ENCODE assay signal across 9 mouse cellular contexts in genomic region chr2:154567766-154568165, GRCm38 (mm10). TPM values are rescaled to one million over a fixed set of nuclear protein-coding genes. Genes with fewer than 3 reads are reported as not detected.
DNase-seq lines count a peak whose midpoint lies in the region; ATAC-seq and TF ChIP-seq lines count a peak whose summit lies in the region.
"Had no signal": no experiment of that assay in that cellular context is flagged by ENCODE, and none has a peak within 500 bp of the region (broad histone marks: within the 10 kb centered on the region; RNA-seq: fewer than 3 reads in every experiment).

No protein-coding gene starts in this region.

- TF ChIP-seq CTCF in heart, adult 2 months (IDR thresholded peaks at IDR 0.05): no peak
- TF ChIP-seq CTCF in embryonic fibroblast, embryonic 13.5 days (IDR thresholded peaks at IDR 0.05; ENCODE audit: borderline replicate concordance, insufficient read depth, low read length): no peak

- intact Hi-C loops in heart, adult 2 months (cut with DNase I): no loop called here

- H3K9ac ChIP-seq in heart, embryonic 16.5 days (ENCODE audit: low read length): 0 out of 2 replicates have a peak overlapping the region, but pooled peaks have one; percentile 79
- no peak overlapping the region for H3K9ac ChIP-seq in heart, adult 2 months (ENCODE audit: low read depth, low read length)
- peak overlapping the region; percentile 84; the same call in 1 of the 2 replicates for H3K9ac ChIP-seq in limb, embryonic 13.5 days
- no peak overlapping the region for H3K9ac ChIP-seq in midbrain, embryonic 15.5 days

- 64% methylated on average over 2 of the region's 2 CpGs for WGBS in heart, embryonic 16.5 days
- WGBS in heart, adult 2 months: 49% methylated on average over 2 of the region's 2 CpGs
- WGBS in limb, embryonic 13.5 days: 76% methylated on average over 2 of the region's 2 CpGs
- WGBS in midbrain, embryonic 15.5 days: 59% methylated on average over 2 of the region's 2 CpGs

- H3K79me2 ChIP-seq in heart, adult 2 months (replicated peaks; ENCODE audit: control insufficient read depth, insufficient read depth, low read length): no peaks in the 10 kb centered on the region

- DNase-seq in heart, adult 2 months: no peak
- DNase-seq in layer of hippocampus, adult 9-11 months: no peak
- DNase-seq in right cerebral cortex, postnatal 10 days (ENCODE audit: low spot score in 2 of 2): no peak
- DNase-seq in spleen, postnatal 36 days (ENCODE audit: low spot score in 2 of 2): no peak
- DNase-seq: kidney, adult 9 months had no signal

- TF ChIP-seq EP300 in heart, adult 2 months (IDR thresholded peaks at IDR 0.05; ENCODE audit: insufficient read depth, low read depth, low read length): no peak

- H3K4me3 ChIP-seq in heart, embryonic 16.5 days (ENCODE audit: low read length): peak overlapping the region; percentile 77
- no peak overlapping the region for H3K4me3 ChIP-seq in heart, adult 2 months
- H3K4me3 ChIP-seq in embryonic fibroblast, embryonic 13.5 days (ENCODE audit: insufficient read depth, low read length): peak overlapping the region; percentile 65
- H3K4me3 ChIP-seq in limb, embryonic 13.5 days: peak overlapping the region; percentile 79
- H3K4me3 ChIP-seq in midbrain, embryonic 15.5 days: no peak overlapping the region

- H3K36me3 ChIP-seq in heart, embryonic 16.5 days (ENCODE audit: control insufficient read depth, insufficient read depth): peaks cover 3% of the 10 kb centered on the region; the same call in 1 of the 2 replicates
- no peaks in the 10 kb centered on the region for H3K36me3 ChIP-seq in heart, adult 2 months (ENCODE audit: control insufficient read depth, insufficient read depth, low read length)
- peaks cover 17% of the 10 kb centered on the region for H3K36me3 ChIP-seq in limb, embryonic 13.5 days
- H3K36me3 ChIP-seq in midbrain, embryonic 15.5 days (replicated peaks): no peaks in the 10 kb centered on the region

- ATAC-seq in heart, embryonic 16.5 days (replicated peaks; ENCODE audit: extremely low read depth, insufficient read depth, low FRiP score): no peak
- no peak for ATAC-seq in limb, embryonic 13.5 days (ENCODE audit: low FRiP score, low read depth)
- ATAC-seq in midbrain, embryonic 15.5 days (replicated peaks): no peak

- no peaks in the 10 kb centered on the region for H3K27me3 ChIP-seq in heart, embryonic 16.5 days (ENCODE audit: control insufficient read depth, insufficient read depth, low read length)
- H3K27me3 ChIP-seq in heart, adult 2 months (ENCODE audit: control insufficient read depth, insufficient read depth, low read length): no peaks in the 10 kb centered on the region
- no peaks in the 10 kb centered on the region for H3K27me3 ChIP-seq in limb, embryonic 13.5 days
- no peaks in the 10 kb centered on the region for H3K27me3 ChIP-seq in midbrain, embryonic 15.5 days (replicated peaks)

- H3K27ac ChIP-seq in heart, embryonic 16.5 days (ENCODE audit: low read length): peak overlapping the region; percentile 34
- no peak overlapping the region for H3K27ac ChIP-seq in heart, adult 2 months
- H3K27ac ChIP-seq in embryonic fibroblast, embryonic 13.5 days (ENCODE audit: insufficient read depth, low read length): no peak overlapping the region
- H3K27ac ChIP-seq in limb, embryonic 13.5 days: no peak overlapping the region
- H3K27ac ChIP-seq in midbrain, embryonic 15.5 days: 0 out of 2 replicates have a peak overlapping the region, but pooled peaks have one; percentile 37

- H3K4me2 ChIP-seq in heart, embryonic 16.5 days (ENCODE audit: low read depth, low read length): peak overlapping the region; percentile 81
- H3K4me2 ChIP-seq in limb, embryonic 13.5 days (replicated peaks): peak overlapping the region; percentile 87
- peak overlapping the region; percentile 98; the same call in 1 of the 2 replicates for H3K4me2 ChIP-seq in midbrain, embryonic 15.5 days

- TF ChIP-seq POLR2A in heart, adult 2 months (IDR thresholded peaks at IDR 0.05; ENCODE audit: insufficient read depth, low read depth, low read length): no peak
- no peak for TF ChIP-seq POLR2A in embryonic fibroblast, embryonic 13.5 days (IDR thresholded peaks at IDR 0.05; ENCODE audit: low read depth, low read length)

- H3K9me3 ChIP-seq in heart, embryonic 16.5 days (replicated peaks; ENCODE audit: control insufficient read depth, low read length): no peaks in the 10 kb centered on the region
- H3K9me3 ChIP-seq in limb, embryonic 13.5 days: no peaks in the 10 kb centered on the region
- H3K9me3 ChIP-seq in midbrain, embryonic 15.5 days: no peaks in the 10 kb centered on the region

- peaks cover 25% of the 10 kb centered on the region for H3K4me1 ChIP-seq in heart, embryonic 16.5 days (ENCODE audit: control insufficient read depth, insufficient read depth, low read length)
- H3K4me1 ChIP-seq in heart, adult 2 months (ENCODE audit: control insufficient read depth, insufficient read depth, low read length): no peaks in the 10 kb centered on the region
- peaks cover 8% of the 10 kb centered on the region for H3K4me1 ChIP-seq in embryonic fibroblast, embryonic 13.5 days (ENCODE audit: control insufficient read depth, insufficient read depth, low read length)
- peaks cover 70% of the 10 kb centered on the region for H3K4me1 ChIP-seq in limb, embryonic 13.5 days
- peaks cover 18% of the 10 kb centered on the region for H3K4me1 ChIP-seq in midbrain, embryonic 15.5 days

RNA-seq across cellular contexts. Expression of gene E2f1, which starts 1.9 kb away (rescaled TPM):
- polyA plus RNA-seq in heart, embryonic 16.5 days (2015; fragmentation: Nextera tagmentation; extraction: Ambion mirVana): 18.9 and 22.1 TPM in 2 replicates
- total RNA-seq in heart, adult 2 months (2021): under 1 TPM; 0.39 to 0.70 TPM
- 1.1 and 1.2 TPM in 2 replicates for polyA plus RNA-seq in heart, adult 2 months (2012; rRNA removed)
- 21.5 and 24.3 TPM in 2 replicates for polyA plus RNA-seq in embryonic fibroblast, embryonic 13.5 days (2011; ENCODE audit: insufficient read length, low read depth, missing spikeins)
- polyA plus RNA-seq in limb, embryonic 13.5 days (2015; fragmentation: Nextera tagmentation; extraction: Ambion mirVana): 20.1 and 20.8 TPM in 2 replicates
- 5.4 and 7.1 TPM in 2 replicates for polyA plus RNA-seq in midbrain, embryonic 15.5 days (2015; fragmentation: Nextera tagmentation; extraction: Ambion mirVana)

RNA-seq across cellular contexts. Expression of gene Necab3, which starts 9.1 kb away (rescaled TPM):
- polyA plus RNA-seq in heart, embryonic 16.5 days (2015; fragmentation: Nextera tagmentation; extraction: Ambion mirVana): 1.7 and 2.8 TPM in 2 replicates
- under 1 TPM; 0.20 to 0.23 TPM for total RNA-seq in heart, adult 2 months (2021)
- 0.90 and 1.7 TPM in 2 replicates for polyA plus RNA-seq in heart, adult 2 months (2012; rRNA removed)
- polyA plus RNA-seq in embryonic fibroblast, embryonic 13.5 days (2011; ENCODE audit: insufficient read length, low read depth, missing spikeins): 0.85 and 1.5 TPM in 2 replicates
- 3.7 and 3.9 TPM in 2 replicates for polyA plus RNA-seq in limb, embryonic 13.5 days (2015; fragmentation: Nextera tagmentation; extraction: Ambion mirVana)
- polyA plus RNA-seq in midbrain, embryonic 15.5 days (2015; fragmentation: Nextera tagmentation; extraction: Ambion mirVana): 15.4 and 18.0 TPM in 2 replicates

RNA-seq across cellular contexts. Expression of gene Actl10, which starts 16.2 kb away (rescaled TPM):
- polyA plus RNA-seq in heart, embryonic 16.5 days (2015; fragmentation: Nextera tagmentation; extraction: Ambion mirVana): 0.16 and 0.19 TPM in 2 replicates
- total RNA-seq in heart, adult 2 months (2021): not detected
- polyA plus RNA-seq in heart, adult 2 months (2012; rRNA removed): not detected in 2 replicates
- not detected in 2 replicates for polyA plus RNA-seq in embryonic fibroblast, embryonic 13.5 days (2011; ENCODE audit: insufficient read length, low read depth, missing spikeins)
- polyA plus RNA-seq in limb, embryonic 13.5 days (2015; fragmentation: Nextera tagmentation; extraction: Ambion mirVana): 0.33 and 0.47 TPM in 2 replicates
- 0.36 and 0.60 TPM in 2 replicates for polyA plus RNA-seq in midbrain, embryonic 15.5 days (2015; fragmentation: Nextera tagmentation; extraction: Ambion mirVana)

RNA-seq across cellular contexts. Expression of gene 1700003F12Rik, which starts 20.9 kb away (rescaled TPM):
- 0.67 and 0.71 TPM in 2 replicates for polyA plus RNA-seq in heart, embryonic 16.5 days (2015; fragmentation: Nextera tagmentation; extraction: Ambion mirVana)
- total RNA-seq in heart, adult 2 months (2021): not detected
- 0.39 TPM in 1 of 2 replicates, not detected in the other for polyA plus RNA-seq in heart, adult 2 months (2012; rRNA removed)
- polyA plus RNA-seq in embryonic fibroblast, embryonic 13.5 days (2011; ENCODE audit: insufficient read length, low read depth, missing spikeins): 1.9 TPM in 1 of 2 replicates, not detected in the other
- polyA plus RNA-seq in limb, embryonic 13.5 days (2015; fragmentation: Nextera tagmentation; extraction: Ambion mirVana): 0.88 and 1.1 TPM in 2 replicates
- polyA plus RNA-seq in midbrain, embryonic 15.5 days (2015; fragmentation: Nextera tagmentation; extraction: Ambion mirVana): 1.8 and 2.1 TPM in 2 replicates

RNA-seq across cellular contexts. Expression of gene Pxmp4, which starts 35.7 kb away (rescaled TPM):
- 28.2 and 29.5 TPM in 2 replicates for polyA plus RNA-seq in heart, embryonic 16.5 days (2015; fragmentation: Nextera tagmentation; extraction: Ambion mirVana)
- 10 to 100 TPM; 20.9 to 21.5 TPM for total RNA-seq in heart, adult 2 months (2021)
- 47.2 and 49.9 TPM in 2 replicates for polyA plus RNA-seq in heart, adult 2 months (2012; rRNA removed)
- 11.8 and 13.2 TPM in 2 replicates for polyA plus RNA-seq in embryonic fibroblast, embryonic 13.5 days (2011; ENCODE audit: insufficient read length, low read depth, missing spikeins)
- 18.8 and 21.6 TPM in 2 replicates for polyA plus RNA-seq in limb, embryonic 13.5 days (2015; fragmentation: Nextera tagmentation; extraction: Ambion mirVana)
- polyA plus RNA-seq in midbrain, embryonic 15.5 days (2015; fragmentation: Nextera tagmentation; extraction: Ambion mirVana): 15.7 and 15.9 TPM in 2 replicates

Comparison
In these comparisons a context has a peak if more than half of its experiments do, and no peak if none do; other contexts are left out.
1. H3K27ac ChIP-seq: peak in heart, embryonic 16.5 days (single experiment) and midbrain, embryonic 15.5 days (single experiment); none in heart, adult 2 months (single experiment), embryonic fibroblast, embryonic 13.5 days (single experiment) and limb, embryonic 13.5 days (single experiment).
2. H3K4me3 ChIP-seq: peak in heart, embryonic 16.5 days (single experiment), embryonic fibroblast, embryonic 13.5 days (single experiment) and limb, embryonic 13.5 days (single experiment); none in heart, adult 2 months (single experiment) and midbrain, embryonic 15.5 days (single experiment).
3. H3K9ac ChIP-seq: peak in heart, embryonic 16.5 days (single experiment) and limb, embryonic 13.5 days (single experiment); none in heart, adult 2 months (single experiment) and midbrain, embryonic 15.5 days (single experiment).
4. Peak in every context shown above with its lines, with median percentiles within 50 percentile points of each other: H3K4me2 ChIP-seq.